Mouse (Mus musculus): ENCODE data around the gene Nrip1.

The Nrip1 gene

DNA sequence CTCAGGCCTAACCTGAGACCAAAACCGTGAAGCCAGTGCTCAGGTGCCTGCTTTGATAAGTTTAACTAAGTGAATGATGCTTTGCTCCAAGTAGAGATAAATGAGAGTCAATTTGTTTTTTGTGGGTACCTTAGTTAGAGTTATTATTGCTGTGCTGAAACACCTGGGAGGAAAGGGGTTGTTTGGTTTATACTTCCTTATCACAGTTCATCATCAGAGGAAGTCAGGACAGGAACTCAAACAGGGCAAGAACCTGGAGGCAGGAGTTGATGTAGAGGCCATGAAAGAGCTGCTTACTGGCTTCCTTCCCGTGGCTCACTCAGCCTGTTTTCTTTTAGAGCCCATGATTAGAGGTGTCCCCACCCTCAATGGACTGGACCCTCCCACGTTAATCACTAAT lies 89.8 kb downstream of the Nrip1 start:
- DNase-seq (ENCODE audit: extremely low spot score, low read depth, low spot score) = no peak

DNA sequence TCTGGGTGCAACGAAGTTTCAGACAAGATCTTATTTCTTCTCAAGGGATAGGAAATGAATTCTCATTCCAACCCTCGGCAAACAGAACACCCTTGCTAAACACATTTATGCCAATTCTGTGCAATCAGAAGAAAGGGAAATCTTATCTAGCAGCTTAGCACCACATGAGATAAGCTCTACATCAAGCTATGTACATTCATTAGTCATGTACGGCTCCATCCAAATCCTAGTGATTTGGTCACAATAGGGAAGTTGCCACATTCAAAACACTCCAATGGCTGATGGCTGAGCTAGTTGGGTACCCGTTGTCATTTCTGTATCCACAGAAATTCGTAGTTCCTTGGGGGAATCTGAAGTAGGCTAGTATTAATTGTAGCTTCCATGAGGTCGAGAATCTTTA lies 91.8 kb downstream of the Nrip1 start:
- DNase-seq (ENCODE audit: extremely low spot score, low read depth, low spot score) = no peak

DNA sequence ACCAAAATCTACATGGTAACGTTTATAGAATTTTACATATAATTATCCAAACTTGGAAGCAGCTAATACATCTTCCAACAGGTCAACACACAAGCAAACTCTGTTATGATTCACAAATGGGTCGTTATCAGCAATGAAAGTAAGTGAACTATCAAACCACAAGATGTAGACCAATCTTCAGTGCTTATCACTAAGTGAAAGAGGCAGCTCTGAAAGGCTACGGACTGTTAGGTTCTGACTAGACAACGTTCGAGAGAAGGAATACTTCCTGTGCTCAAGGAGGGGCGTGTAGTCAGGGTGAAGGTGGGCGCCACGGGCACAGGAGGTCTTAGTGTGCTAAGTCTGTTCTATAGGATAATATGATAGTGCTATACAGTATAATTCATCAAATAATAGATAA lies 93.3 kb downstream of the Nrip1 start:
- no peak for DNase-seq (ENCODE audit: extremely low spot score, low read depth, low spot score)

DNA sequence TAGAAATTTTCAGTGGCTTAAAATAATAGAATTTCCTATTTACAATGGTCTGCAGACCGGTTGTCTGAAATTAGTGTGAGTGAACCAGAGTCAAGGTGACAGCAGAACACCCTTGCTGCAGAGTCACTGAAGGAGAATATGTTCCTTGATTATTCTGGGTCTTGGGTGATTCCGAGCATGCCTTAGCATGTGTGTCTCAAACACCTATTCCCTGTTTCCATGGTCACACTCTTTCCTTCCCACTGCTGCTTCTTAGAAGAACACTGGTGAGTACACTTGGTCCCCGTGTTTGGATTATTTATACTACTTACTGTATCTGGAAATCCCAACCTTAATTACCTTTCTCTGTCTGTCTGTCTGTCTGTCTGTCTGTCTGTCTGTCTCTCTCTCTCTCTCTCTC lies 97.4 kb downstream of the Nrip1 start:
- no peak for DNase-seq (ENCODE audit: extremely low spot score, low read depth, low spot score)

DNA sequence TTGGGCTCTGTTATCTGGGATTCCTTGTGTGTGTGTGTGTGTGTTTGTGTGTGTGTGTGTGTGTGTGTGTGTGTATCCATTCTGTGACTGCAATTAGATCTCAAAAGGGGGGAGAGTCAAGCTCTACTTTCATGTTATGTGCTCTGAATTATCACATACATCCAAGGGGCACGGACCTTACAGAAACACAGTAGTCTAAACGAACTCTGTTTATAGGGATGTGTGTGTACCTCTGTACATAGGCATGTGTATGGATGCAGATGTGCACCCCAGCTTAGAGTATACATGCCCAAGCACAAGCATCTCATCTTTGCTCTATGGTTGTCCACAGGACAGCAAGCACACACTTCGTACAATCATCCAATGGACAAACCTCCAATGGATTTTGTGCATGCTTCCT lies 98.0 kb downstream of the Nrip1 start:
- no peak for DNase-seq (ENCODE audit: extremely low spot score, low read depth, low spot score)

DNA sequence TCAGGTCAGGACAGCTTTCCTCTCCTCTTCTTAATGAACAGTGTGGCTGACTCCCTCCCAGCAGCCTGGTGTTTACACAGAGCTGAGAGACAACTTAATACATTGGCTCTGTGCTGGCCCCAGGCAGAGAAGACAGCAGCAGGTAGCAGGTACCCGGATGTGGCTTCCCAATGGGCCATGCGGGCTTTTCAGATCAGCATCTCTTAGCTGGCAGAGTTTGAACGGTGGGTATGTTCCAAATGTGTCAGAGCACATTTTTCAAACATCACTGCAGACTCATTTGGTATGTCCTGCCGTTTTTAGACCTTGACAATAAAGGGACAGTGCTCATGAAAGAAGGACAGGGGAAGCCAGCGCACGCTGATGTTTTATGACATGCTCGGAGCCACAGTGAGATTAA lies 98.5 kb downstream of the Nrip1 start:
- DNase-seq (ENCODE audit: extremely low spot score, low read depth, low spot score) = no peak

DNA sequence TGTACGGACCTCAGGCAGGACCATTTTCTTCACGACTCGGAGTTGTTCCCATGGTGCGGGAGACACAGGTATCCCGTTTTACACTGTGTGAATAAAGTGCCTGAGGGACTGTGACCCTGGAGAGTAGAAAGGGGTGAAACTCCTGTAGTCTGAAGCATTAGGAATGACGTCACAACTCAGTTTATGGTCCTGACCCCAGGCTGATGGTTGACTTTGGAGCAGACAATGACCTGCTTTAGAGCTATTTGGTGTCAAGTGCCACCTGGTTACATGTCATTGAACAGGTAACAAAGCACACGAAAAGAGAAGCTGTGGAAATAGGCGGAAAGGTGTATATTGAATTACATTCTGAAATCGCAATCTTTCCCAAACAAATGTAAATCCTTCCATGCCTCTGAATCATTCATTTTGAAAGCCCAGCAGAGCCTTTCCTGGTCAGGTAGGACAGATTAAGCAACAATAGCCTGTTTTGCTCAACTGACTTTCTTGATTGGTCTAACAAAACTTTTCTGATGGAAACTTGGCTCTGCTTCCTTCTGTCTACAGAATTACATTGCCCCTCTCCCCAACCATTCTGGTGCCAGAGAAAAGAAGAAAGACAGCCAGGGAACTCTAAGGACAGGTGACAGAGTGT lies 106.9 kb downstream of the Nrip1 start:
- no peak for DNase-seq (ENCODE audit: extremely low spot score, low read depth, low spot score)

DNA sequence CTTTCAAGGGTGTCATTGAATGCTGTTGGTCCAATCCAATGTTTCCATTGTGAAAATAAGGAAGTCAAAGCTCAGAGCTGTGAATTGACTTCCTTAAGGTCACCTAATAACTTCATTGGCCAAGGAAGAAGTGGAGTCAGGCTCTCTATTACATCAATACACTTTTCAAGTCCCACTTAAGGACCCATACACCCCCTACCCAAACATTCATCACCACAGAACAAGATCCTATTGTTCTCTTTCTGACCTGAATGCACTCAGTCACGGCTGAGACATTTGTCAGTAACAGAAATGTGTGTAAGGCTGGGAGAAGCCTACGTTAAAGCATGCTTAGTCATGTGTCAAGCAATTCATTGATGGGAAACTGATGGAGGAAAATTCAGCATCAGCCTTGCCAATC lies 107.8 kb downstream of the Nrip1 start:
- no peak for DNase-seq (ENCODE audit: extremely low spot score, low read depth, low spot score)

DNA sequence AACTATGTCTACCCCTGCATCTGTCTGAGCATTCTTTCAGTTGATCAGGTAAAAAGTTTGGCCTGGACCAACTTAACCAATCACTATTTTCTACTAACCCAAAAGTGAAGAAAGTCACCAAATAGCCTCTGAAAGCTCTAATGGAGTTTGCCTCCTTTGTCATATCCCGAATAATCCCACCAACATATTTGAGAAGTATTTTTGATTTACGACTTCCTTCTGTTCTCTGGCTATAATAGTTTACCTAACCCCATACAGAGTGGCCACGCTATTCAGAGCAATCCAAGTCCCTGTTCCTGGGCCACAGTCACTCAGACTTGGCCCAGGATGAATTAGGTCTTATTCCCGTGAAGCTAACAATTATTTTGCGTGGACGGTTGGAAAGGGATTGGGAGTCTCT lies 108.3 kb downstream of the Nrip1 start:
- DNase-seq (ENCODE audit: extremely low spot score, low read depth, low spot score) = no peak

DNA sequence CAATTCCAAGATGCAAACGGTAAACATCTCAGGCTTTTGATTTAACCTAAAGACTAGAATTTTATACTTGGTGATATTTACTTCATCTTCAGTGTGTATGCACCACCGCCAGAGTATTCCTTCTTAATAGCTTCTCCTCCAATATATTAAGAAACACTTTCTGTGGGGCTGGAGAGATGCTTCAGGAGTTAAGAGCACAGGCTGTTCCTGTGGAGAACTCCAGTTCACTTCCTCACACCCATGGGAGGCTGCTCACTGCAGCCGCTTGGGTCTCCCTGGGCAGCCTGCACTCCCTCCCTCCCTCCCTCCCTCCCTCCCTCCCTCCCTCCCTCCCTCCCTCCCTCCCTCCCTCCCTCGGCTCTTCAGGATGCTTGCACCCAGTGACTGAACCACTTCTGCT lies 110.2 kb downstream of the Nrip1 start:
- DNase-seq (ENCODE audit: extremely low spot score, low read depth, low spot score) = no peak

DNA sequence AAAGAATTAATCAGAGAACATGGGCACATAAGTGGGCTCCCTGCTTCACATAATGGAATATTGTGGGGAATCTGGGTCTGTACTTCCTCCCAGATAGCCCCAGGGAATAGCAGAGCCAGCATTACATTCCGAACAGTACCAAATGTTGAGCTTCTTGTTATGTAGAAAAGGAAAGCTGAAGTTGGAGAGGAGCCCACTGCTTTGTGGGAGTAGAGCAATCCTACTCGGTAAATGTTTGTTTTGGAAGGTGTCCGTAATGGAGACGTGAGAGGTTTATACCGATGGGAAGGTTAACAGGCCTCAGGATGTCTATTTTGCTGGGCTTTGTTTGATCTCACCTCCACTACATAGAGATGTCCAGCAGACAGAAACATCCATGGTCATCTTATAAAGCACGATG lies 113.3 kb downstream of the Nrip1 start:
- DNase-seq (ENCODE audit: extremely low spot score, low read depth, low spot score) = no peak

DNA sequence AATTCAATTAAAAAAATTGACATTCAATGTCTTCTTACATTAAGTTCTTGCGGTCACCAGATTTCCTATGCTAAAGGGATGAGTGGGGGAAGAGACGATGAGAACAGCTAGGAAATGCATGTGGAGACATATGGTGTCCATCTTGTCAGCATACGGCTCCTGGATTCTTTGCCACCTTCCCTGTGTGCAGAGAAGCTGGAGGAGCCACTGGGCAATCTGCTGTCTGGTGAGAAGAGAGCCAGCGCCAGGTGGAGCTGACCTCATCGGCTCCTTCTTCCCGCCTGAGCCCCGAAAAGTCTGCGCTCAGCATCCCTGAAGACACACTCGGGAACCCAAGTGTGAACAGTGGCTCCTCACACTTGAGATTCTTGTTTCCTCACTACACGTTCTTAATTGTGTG lies 121.8 kb downstream of the Nrip1 start:
- DNase-seq (ENCODE audit: extremely low spot score, low read depth, low spot score) = no peak

DNA sequence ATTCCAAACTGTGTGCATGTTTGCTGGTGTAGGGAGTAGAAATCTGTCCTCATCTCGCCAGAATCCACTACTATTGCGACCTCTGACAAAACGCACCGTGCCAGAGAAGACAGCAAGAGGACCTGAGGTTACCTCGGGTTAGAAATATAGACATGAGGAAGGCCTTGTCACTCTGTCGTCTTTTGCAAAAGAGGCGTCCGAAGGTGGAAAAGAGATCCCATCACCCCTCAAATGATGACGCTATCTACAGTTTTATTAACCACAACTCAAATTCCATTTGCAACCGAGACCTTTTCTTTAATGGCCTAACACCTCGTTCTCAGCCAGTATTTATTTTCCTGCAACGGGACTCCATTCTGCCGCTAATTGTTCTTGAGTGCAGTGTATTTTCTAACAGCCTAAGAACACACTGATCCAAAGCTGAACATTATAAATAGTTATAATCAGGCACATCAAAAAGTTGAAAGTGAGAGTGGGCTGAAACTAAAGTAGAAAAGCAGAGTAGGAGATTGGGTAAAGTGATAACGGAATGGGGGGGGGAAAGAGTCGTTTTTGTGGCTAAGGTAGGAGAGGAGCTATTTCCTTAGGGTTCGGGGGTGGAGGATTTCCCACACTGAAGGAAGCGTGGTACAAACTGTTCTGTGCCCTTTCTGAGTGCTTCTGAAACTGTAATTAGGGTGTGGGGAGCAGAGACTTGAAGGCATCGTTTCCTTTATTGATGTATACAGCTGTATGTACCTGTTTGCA lies 124.1 kb downstream of the Nrip1 start:
- DNase-seq (ENCODE audit: extremely low spot score, low read depth, low spot score) = no peak

DNA sequence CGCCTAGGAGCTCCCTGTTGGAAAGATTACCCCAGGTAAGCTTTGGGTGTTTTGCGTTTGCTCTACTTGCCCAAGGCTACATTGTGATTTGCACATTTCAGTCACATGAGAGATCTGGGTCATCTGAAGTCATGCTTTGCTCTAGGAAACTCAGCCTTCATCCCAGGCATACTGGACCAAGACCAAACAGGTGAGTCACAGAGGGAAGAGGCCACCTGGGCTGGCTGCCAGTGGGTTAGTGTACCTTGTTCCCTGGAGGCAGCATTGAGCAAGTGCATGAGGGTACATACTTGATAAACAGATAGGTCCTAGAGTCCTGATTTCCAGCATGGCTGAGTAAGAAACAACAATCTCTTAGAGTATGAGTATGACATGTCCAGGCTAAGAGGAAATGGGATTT lies 130.8 kb downstream of the Nrip1 start:
- DNase-seq (ENCODE audit: extremely low spot score, low read depth, low spot score) = no peak

DNA sequence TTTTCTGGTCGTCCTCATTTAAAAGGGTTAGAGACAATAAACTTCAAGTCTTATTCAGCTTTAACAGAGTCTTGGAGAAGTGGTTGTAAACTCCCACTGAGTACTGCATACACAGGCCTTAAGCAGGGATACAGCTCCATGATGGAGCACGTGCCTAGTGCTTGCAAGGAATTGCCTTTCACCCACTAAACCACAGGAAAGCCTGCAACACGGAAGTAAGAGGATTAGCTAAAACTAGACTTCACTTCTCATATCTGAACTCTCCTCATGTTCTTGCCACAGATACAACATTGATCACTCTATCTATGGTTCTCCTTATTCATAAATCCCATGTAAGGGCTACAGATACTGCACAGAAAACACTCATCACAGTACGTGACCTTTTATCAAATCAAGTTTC lies 132.4 kb downstream of the Nrip1 start:
- no peak for DNase-seq (ENCODE audit: extremely low spot score, low read depth, low spot score)

DNA sequence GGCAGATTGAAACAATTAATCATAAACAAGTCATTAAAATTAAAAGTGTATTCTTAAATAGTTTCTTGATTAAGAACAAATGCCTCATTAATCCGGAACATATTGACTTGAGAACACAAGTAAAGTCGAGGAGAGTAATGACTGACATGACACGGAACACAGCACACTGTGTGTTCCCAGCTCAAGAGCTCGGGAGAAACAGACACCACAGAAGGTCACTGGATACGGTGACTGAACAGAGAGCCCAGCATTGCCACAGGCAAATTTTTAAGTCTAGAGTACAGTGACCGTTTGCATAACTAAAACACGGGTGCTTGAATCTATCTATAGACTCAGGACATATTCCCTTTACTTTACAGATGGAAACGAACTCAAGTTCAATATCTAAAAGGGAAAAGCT lies 134.3 kb downstream of the Nrip1 start:
- no peak for DNase-seq (ENCODE audit: extremely low spot score, low read depth, low spot score)

DNA sequence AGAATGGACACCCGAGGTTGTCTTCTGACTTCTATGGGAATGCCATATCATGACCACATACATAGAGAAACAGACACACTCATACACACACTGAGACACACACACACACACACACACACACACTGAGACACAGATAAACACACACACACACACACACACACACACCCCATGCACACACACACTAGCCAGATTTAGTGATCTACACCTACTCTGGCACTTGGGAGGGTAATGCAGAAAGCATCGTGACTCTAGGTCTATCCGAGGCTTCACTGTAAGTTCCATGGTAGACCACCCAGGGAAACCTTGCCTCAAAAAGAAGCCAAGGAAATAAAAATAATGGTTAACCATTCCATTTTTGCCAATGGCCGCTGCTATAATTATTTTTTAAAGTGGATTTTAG lies 134.8 kb downstream of the Nrip1 start:
- DNase-seq (ENCODE audit: extremely low spot score, low read depth, low spot score) = no peak
